Mouse (Mus musculus): Measurements from ENCODE around the gene Epn2. TPM values are rescaled to one million over a fixed set of nuclear protein-coding genes. Genes with fewer than 3 reads are reported as not detected.

The Epn2 gene
- total RNA-seq (2021) = 10 to 100 TPM; 33.6 to 34.7 TPM

DNA sequence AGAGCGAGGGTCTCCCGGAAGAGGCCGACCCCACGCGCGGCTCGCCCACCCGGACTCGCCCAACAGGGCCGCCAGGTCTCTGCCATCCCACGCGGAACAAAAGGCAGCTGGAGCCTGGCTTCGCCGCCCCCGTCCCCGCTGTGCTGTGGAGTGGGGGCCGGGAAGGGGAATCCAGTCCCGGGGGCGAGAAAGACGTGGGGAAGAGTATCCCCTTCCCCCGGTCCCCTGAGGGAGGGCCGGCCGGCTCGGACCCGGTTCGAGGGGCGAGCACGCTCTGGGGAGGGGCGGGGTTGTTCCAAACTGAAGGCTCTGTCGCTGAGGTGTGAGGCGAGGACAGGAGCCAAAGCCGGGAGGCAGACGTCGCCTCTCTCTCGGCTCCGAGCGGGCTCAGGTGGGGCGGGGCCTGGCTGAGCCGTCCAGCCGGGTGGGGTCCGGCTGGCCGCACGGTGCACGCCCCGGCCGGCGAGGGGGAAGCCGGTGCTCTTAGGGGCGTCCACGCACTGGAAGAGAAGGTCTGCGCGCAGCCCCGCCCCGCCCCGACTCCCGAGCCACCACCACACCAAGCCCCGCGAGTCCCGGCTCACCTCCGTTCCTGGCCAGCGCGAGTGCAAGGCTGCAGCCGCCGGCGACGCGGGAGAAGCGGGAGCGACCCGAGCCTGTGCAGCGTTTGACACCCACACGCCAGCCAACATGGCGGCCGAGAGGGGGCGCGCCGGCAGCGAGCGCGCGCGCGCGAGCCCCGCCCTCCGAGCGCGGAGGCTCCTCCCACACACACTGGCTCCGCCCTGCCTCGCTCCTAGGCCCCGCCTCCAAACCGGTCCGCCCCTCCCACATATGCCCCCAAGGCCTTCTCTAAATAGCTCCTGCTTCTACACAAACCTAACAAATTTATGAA, at the start of gene Epn2:
Epn2 (minus strand) TSS at position 705 of the 895 bp plus-strand sequence.
- peak; percentile 83 for DNase-seq

DNA sequence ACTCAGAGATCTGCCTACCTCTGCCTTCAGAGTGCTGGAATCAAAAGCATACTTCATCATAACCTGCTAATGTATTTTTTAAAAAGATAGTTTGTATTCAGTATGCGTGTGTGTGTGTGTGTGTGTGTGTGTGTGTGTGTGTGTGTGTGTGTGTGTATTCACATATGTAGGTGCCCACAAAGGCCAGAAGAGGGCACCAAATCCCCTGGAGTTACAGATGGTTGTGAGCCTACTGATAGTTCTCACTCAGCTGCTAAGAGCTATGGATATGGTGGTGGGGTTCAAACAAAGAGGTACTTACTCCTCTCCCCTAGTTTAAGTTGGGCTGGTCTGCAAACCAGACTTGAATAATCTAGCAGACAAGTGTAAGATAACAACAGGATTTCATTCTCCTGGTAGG, 47.0 kb upstream of the Epn2 start:
- DNase-seq = no peak

DNA sequence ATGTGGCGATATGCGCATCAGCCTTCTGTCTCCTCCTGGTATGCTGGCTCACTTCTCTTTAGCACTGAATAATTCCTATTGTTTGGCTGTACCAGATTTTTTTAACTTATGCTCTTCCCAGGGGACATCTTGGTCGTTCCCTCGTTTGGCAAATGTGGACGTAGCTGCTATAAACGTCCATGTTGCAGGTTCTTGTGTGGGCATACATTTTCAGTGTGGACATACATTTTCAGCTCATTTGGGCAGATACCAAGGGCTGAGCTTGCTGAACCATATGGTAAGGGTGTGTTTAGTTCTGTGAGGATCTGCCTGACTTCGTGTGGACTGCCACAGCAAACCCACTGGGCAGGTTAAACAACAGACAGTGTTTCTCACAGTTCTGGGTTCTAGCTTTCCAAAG, 45.6 kb upstream of the Epn2 start:
- no peak for DNase-seq

DNA sequence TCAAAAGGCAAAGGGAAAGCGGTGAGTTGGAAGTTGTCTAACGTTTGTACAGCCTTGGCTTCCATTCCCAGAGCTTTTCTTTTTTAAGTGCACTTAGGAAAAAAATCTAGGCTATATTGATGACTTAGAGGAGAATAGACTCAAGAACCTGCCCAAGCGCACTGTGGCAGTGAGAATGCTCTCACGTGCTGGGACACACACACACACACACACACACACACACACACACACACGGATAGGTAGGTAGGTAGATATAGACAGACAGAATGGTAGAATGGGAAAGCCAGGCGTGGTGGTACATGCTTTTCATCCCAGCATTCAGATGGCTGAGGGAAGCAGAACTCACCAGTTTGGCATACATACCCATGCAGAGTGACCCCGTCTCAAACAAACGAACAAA, 41.3 kb upstream of the Epn2 start:
- DNase-seq = no peak

DNA sequence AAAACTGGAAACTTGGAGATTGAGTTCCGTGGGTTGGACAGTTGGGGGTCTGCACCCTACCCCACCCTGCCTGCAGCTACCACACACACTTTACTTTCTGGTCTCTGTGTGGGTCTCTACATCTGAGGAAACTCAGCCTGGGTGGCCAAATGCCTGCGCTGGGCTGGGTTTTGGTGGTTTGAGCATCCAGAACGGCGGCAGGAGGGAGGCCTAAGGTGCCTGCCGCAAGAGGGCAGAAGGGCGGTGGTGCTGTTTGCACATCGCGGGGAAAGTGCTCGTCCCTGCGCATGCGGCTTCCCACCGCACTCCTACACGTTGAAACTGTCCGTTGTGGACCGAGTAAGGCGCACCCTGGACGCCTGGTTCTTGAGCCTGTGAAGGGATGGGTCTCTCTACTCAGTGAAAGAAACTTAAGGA, 40.8 kb upstream of the Epn2 start:
- peak; percentile 92 for DNase-seq

DNA sequence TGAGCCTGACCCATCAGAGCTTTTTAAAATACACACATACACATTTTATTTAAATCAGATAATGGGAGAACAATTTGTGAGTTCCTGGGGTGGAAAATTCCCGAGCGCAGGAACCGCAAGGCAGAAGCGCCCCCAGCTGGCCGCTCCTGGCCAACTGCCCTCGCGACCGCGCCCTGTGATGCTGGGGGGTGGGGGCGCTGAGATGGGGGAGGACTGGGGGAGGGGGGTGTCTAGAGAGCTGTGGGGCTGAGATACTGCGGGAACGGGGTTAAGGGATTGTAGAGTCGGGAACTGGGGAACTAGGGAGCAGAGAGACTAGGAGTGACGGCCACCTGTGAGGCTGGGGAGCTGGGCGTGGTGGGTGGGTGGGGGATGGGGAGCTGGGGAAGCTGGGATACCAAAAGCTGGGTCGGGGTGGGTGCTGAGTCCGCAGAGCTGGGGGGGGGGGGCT, 40.3 kb upstream of the Epn2 start:
- DNase-seq = peak; percentile 85

DNA sequence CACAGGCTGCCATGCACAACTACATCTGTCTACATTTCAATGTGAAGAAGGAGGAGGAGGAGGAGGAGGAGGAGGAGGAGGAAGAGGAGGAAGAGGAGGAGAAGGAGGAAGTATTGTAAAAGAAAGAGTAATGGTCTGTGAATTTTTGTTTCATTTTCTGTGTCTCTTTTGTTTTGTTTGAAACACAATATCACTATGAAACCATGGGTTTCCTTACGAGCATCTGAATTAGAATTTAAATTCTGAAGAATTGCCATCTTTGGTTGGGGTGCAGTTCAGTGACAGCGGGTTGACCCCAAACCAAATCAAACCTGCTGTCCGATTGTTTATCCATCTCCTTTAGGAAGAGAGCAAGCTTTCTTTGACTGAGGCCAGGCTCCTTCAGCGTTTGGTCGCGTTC, 39.9 kb upstream of the Epn2 start:
- no peak for DNase-seq

DNA sequence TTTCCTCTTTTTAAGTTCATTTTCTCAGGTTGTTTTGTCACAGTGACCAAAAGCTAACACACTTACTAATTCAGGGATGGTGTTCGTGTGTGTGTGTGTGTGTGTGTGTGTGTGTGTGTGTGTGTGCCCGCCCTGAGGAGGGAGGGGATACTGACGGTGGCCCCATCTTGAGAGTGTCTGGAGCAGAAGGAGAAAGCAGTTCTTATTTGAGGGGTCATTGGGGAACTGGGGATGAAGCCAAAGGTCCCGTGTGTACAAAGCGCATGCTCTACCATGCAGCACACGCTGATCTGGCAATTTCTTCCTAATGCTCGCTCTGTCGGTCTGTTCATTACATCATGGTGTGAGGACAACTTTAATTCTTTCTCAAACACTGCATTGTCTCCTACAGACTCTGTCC, 39.1 kb upstream of the Epn2 start:
- DNase-seq = no peak

DNA sequence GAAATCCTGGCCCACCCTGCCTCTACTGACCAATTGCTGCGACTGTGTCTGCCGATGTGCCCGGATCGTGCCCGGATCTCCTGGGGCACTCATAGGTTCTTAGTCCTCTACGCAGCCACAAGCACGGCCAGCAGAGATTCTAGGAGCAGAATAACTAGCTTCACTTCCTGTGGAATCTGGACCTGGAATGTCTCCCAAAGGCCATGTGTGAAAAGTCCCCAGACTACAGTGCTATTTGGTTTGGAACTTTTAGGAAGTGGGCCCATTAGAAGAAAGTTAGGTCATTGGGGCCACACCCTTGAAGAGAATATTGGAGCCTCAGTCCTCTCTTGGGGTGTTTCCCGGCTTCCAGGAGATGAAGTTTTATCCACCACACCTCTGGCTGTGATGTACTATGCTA, 38.6 kb upstream of the Epn2 start:
- peak; percentile 49 for DNase-seq

DNA sequence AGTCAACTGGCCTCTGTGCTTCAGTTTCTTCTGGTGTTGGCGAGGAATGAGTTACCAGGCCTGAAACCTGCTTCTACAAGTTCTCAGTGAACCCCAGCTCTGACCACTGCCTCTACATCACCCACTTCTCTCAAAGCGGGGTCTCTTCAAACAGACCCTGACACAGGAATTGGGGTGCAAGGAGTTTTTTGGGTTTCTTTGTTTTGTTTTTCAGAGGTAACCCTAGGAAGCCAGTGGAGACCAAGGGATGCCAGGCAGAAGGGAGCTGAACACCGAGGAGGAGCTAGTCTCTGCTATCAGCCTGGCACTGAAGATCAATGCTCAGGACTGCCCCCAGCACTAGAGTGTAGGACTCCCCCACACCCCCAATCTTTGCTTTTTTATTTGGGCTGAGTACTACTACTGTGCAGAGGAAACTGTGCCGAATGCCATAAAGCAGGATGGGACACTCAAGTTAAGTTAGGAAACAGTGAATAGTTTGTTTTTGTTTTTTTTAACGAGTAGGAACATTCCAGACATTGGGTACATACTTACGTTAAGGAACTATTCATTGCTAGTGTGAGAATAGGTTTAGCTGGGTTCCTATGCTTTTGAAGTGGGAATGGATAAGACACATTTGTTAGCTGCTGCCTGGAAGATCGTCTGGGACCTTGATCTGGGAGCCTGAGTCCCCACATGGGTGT, 37.9 kb upstream of the Epn2 start:
- no peak for DNase-seq

DNA sequence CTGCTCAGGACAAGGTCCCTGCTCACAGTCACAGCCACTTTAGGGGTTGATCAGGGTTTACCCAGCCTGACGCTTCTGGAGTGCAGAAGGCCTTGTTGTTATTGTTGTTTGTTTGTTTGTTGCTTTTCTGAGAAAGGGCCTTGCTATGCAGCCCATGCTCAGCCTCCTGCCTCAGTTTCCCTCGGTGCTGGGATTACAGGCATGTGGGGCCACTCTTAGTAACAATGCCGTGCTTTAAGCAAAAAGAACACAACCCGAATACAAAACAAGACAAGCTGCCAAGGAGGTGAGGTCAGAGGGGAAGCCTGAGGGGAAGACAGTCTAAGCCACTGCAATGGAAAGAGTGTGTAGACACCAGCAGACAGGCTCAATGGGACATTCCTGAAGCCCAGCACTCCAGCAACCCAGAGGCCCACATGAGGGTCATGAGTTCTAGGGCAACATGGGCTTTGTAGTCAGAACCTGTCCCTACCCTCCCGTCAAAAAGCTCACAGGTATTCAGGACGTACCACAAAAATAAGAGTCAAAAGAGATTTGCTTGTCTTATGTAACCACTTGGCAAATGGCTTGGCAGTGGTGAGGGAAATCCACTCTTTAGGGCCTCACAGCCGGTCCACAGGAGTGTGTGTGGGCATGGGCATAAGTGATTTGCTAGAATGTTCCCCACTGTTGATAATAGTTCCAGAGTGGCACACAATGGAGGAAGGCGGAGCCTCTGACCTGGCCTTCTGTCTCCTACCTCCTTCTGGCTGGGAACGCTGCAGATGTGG, 37.2 kb upstream of the Epn2 start:
- DNase-seq = peak; percentile 36

DNA sequence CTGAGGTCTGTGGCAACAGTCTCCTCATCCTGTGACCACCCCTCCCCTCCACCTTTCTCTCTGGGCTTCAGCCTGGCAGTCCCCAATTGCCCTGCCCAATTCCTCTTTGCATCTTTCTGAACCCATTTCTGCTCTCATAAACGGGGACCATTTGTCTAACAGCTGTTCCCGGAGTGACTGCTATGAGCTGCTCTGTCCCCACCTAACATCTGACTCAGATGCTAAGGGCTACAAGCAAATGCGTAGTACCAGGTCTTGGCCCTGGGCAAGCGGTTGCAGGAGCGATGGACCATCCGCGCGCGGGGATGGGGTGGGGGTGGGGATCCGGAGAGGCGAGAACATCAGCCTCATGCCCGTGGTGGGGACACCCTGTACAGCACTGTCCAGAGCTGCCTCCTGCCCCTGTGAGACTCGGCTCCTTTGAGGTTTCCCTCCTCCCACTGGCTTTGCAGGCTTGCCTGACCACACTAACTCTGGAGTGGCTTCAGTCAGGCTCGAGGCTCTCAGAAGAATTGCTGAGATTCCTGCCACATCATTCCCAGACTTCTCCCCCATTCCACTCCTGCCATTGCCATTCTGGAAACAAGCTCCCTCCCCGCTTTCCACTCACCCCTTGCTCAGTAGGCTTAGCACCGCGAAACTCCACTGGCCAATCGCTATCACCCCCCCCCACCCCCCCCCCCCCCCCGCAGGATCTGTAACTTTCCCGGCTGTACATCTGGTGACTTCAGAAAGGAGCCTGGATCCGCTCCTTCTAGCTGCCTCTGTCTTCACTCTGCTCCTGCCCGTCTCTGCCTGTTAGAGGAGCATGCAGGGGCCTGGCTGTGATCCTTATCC, 36.4 kb upstream of the Epn2 start:
- DNase-seq = peak; percentile 39

DNA sequence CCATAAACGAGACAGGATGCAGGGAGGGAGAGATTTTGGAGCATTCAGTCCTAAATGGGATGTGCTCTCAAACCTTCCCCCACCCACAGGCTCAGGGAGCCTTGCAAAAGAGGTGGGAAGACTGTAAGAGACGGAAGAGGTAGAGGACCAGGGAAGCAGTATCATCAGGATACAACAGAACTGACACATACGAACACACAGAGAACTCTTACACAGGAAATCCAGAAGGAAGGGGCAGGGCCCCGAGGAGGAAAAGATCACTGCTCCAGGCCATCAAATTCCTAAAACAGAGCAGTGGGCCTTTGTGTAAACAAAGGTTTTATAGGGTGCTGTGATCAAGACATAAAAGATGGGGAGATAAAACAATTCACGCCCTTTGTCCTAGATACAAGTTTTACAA, 34.9 kb upstream of the Epn2 start:
- DNase-seq = no peak

DNA sequence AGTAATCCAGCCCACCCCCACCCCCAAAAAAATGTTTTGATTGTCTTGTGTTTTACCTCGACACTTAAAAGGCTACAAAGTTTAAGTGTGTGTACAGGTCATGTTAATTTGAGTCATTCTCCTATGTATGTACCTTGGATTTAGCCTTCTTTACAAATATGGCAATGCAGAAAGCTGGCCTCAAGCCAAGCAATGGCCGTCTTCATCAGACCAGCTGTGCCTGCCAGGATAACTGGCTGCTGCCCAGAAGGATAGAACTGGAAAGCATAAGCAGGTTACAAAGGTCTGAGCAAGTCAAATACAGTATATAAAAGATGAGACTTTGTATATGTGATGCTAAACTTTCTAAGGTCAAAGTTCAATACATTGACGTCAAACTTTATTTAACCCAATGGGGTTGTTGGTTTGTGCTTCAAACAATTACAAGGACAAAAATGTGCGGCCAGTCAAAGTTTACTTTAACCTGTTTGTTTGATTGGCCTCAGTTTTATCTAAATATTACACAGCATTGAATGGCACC, 32.7 kb upstream of the Epn2 start:
- DNase-seq = no peak

DNA sequence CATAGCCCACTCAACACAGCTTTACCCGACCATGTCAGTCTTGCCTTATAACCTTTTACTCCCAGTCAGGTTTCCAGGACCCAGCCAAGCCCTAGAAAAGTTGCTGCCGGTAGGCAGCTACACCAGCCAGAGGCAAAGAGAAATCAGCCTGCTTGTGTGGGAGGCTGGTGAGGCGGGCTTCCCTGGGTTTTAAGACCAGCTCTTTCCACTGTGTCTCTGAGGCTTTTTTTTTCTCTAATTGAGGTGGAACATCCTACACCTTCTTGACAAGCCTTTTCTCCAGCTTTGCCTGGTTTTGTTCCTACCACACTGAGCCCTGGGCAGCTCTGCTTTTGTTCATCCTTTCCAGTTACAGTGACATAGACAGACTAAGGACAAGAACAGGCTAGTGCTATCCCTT, 31.7 kb upstream of the Epn2 start:
- no peak for DNase-seq

DNA sequence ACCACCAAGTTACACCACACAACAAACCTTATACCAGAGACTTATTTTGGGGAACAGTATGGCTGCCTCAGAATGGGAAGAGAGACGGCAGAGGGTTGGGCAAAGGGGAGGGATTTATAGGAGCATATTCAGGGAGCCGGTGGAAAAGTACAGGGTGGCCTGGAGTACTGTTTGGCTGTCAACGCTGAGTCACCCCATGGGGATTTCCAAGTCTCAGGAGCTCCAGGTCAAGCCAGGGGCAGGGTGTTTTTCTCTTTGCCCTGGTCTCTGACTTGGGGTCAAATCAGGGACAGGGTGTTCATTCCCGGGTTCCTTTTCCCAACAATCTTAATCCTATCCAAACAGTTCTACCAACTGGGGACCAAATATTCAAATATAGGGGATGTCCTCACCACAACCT, 28.6 kb upstream of the Epn2 start:
- DNase-seq = no peak

DNA sequence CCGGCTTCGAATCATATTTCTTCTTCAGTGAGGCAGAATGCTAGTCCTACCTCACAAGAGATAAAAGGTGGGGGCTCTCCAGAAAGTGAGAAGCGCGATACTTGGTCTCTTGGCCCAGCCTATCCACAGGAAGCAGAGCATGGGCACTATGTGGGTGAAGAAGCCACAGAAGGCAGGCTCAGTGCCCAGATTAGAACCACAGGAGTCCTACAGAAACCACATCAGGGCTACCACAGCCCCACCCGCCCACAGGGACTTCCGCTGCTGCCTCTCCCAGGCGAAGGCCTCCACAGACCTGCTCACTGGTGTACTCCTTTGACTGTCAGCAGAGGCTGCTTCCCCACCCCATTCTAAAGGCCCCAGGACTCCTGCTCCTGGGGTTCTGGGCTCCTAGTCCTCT, 23.2 kb upstream of the Epn2 start:
- no peak for DNase-seq

DNA sequence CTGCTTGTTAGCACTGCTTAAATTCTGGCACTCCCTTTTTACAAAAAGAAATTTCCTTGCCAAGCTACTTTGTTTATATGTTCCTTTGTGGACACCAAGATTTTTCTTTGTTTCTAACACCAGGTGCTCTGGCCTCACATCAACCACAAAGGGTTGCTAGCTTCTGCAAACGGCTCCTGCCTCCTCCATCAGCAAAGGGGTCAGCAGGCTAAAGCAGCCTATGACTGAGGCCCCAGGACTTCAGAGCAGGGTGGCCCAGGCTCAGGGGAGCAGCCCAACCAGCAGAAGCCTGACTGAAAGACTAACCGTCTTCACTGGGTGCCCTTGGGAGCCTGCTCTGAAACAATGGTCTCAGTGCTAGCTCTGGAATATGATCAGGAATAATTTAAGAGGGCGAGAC, 22.0 kb upstream of the Epn2 start:
- no peak for DNase-seq

DNA sequence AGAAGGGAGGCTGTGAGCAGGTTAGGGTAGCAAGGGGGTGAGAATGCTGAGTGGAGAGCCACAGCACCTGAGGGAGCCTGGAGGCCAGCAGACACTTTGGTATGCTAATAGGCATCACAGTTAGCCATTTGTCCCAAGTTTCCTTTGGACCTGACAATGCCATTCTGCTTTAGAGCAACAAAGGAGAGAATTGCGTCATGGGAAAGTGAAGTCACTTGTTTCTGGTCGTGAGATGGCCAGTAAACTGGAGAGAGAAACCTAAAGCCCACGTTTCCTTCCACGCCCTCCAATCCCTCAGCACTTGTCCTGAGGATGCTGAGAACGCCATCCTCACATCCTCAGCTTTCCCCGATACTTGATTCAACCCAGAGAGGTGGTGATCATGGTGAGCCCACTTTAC, 18.9 kb upstream of the Epn2 start:
- DNase-seq = no peak

DNA sequence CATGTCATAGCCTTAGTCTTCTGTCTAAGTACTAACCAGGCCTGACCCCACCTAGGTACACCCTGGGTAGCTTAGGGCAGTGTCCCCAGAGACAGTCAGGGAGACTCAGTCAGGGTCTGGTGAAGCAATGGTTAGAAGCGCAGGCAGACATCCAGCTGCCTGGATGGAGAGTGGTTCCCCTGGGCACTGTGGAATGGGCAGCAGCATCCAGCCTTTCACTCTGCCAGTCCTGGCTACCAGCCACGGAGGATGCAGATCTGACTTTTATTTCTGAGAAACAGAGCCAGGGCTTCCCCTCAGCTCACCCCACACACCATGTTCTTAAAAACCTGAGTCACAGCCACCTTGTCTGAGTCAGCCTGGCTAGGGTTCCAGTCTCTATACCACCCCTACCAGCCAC, 18.0 kb upstream of the Epn2 start:
- no peak for DNase-seq

DNA sequence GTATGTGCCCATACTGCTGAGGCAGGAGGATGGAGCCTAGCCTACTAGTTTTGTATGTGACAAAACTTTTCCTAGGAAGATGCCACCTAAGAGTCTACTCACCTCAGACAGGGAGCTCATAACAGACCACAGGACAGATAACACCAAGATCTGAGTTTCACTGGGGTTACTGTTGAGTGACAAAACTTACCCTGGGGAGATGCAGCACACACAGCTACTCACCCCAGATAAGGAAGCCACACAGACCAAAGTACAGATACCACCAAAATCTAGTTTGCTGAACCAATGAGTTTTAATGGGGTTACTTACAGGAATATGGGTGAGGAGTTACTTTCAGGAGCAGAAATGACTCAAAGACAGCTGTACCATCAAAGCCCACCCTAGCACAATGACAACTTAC, 13.6 kb upstream of the Epn2 start:
- DNase-seq = no peak

DNA sequence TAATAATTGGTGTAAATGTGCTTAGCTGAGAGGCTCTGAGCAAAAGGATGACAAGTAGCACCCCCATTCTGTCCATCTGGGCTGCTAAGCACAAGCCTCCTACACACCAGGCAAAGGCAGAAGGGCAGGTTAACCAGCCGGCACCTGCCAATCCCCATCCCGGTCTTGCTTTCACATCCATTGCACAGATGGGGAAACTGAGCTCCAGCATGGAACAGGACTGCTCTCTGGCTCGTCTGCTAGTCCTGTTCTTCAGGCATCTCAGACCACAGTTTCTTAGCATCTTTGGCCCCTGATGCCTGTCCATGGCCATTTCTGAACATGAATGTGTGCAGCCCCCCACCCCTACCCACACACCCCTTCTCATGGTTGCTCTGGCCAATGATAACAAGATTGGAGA, 12.6 kb upstream of the Epn2 start:
- no peak for DNase-seq

Measured in heart, postnatal 4 days (tissue).